Mouse (Mus musculus) retina, postnatal 7 days (tissue): ENCODE data around the gene Gm14632.
"Not testable (repeated sequence)": the region's sequence is repeated elsewhere in the genome, so short reads cannot be mapped to it uniquely, and the experiment has no call there.

Source experiments
- DNase-seq: peaks from one replicate; pipeline ENCODE4 v3.0.0-alpha.2; 2012; ENCODE audit warnings: low read depth, low spot score

Gene Gm14632

GRCm38 (mm10) chrX:30329472-30329871 is at the start of gene Gm14632:
Gm14632 (plus strand) TSS chrX:30329772.
- not testable (repeated sequence) for DNase-seq
